Mouse (Mus musculus) R1 (cell line): ENCODE measurements around the gene Chrnb1.

Experiments
- DNase-seq: peaks from one replicate; pipeline ENCODE4 v3.0.0-alpha.2; 2018; ENCODE audit warnings: low read depth, low spot score

Chrnb1 gene

DNA sequence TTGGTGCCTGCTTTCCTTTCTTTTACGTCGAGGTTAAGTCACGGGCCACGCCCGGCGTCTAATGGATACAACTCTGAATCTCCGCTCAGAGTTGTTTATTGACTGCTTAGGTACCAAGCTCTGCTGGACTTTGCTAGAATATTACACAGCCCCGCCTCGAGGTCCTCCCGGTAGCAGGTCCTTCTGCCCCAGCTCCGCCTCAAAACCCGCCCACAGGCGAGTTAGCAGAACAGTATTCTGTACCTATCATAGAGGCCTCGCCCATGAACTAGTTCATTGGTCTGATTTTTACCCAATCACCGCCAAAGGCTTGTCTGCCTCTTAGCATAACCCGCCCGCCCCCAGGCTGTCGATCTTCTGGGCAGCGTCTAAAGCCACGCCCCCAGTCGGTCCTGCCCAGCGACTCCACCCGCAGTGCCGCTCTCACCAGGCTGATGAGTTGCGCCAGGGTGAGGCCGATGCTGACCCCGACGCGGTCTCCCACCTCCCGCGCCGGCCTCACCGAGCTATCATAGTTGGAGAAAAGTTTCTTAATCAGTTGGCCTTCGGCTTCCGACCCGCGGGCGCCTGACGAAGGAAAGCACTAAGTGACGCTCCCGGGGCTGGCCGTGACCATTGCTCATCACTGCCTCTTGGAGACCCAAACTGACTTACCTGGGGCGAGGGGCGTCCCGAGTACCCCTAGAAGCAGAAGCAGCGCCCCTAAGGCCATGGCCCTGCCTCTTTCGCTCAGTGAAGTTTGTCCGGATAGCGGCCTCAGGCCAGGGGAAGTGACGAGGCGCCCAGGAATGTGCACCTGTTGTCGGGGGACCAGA lies at the start of gene Chrnb1:
Chrnb1 (minus strand) TSS at position 776 of the 815 bp plus-strand sequence.
- peak; percentile 99 for DNase-seq

- peak; percentile 68 for DNase-seq
Observed at GRCm38 (mm10) chr11:69838714-69839104, 43.0 kb upstream of the Chrnb1 start.

DNA sequence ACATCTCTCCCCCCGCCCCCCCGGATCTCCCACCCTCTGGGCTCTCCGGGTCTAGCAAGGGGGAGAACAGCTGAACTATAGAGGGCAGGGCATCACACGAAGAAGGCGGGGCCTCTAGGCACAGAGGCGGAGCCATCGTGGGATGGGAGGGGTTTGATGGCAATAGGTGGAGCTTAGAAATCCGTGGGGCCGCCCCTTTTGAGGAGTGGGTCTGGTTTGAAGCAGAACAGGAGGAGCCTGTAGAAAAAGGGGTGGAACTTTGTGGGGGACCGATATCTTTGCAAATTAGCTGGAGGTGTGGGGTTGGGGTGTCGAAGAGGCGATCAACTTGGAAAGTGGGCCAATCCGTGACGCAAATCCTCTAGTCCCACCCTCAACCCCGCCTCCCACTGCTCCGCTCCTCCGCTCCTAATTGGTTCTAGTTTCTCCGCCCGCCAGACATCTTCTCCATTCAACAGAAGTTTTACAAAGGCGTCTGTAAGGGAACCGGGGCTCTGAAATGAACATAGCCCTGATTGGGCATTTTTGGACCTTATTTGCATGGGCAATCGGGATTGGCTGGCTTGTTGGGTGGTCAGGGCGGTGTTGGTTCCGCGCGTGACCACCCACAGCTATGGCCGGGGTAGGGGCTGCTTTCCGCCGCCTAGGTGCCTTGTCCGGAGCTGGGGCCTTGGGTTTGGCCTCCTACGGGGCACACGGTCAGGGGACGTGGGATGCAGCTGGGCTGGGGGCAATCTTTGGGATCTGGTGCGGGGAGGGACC lies 42.4 kb upstream of the Chrnb1 start, which contains the start of gene Tmem256:
Tmem256 (plus strand) TSS at position 563 of the 762 bp plus-strand sequence.
- peak; percentile 100 for DNase-seq

GRCm38 (mm10) chr11:69837604-69837951 lies 41.8 kb upstream of the Chrnb1 start, which contains the start of gene Nlgn2:
TSS of gene Nlgn2 (minus strand) at chr11:69837784.
- DNase-seq, result no peak

DNA sequence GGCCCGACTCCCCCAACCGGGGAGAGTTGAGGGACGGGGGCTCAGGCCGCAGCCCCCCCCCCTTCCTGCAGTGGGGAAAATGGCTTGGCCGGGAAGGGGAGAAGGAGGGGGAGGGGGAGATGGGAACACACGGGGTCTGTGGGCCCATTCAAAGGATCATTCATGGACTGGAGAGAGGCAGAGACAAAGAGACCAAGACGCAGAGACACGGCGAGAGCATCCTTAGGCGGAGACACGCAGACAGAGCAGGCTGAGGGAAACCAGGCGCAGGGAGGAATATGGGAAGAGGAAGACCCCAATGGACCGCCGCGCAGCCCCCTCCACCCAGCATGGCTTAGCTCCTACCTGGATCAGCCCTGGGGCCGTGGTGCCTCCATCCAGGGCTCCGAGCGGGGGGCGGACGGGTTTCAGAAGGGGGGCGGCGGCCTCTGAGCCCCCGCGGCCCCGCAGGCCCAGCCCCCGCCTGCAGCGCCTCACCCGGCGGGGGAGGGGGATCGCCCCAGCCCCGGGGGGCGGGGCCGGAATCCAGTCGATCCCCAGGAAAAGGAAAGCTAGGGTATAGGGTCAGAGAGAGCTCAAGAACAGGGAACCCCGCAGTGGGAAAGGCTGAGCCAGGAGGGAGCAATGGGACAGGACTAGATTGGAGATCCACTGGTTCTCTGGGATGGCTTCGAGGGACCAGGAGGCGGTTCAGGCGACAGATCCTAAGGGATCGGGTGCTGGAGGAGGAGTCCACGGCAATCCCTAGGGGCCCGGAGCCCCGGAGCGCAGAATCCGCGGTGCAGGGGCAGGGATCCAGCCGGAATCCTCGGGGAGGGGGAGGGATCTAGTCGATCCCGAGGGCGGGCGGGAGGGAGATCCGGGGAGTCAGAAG lies 41.2 kb upstream of the Chrnb1 start:
- peak; percentile 61 for DNase-seq

DNA sequence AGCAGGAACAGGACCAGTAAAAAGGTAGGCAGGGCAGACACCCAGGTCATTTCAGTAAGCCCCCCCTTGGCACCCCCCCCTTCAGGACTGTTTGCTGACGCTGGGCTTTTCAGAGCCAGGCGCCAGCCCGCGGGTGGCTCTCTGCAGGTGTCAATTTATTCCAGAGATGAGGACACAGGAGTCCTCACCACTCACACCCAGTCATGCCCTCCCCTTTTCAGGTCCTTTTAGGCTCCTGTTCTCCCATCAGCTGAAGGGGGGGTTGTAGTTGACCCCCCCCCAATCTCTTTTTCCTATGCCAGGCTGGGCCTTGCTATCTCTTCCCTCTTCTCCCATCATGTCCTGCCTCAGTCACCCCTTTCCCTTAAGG lies 40.2 kb upstream of the Chrnb1 start:
- no peak for DNase-seq

GRCm38 (mm10) chr11:69835326-69835965 lies 39.7 kb upstream of the Chrnb1 start:
- no peak for DNase-seq

- DNase-seq, result peak; percentile 39
Observed at GRCm38 (mm10) chr11:69834001-69834549, 38.3 kb upstream of the Chrnb1 start.

- peak; percentile 45 for DNase-seq
Observed at GRCm38 (mm10) chr11:69833554-69833953, 37.8 kb upstream of the Chrnb1 start.

GRCm38 (mm10) chr11:69828832-69829231 lies 33.1 kb upstream of the Chrnb1 start:
- peak; percentile 72 for DNase-seq

- no peak for DNase-seq
Observed at GRCm38 (mm10) chr11:69823456-69823855, 27.7 kb upstream of the Chrnb1 start.

DNA sequence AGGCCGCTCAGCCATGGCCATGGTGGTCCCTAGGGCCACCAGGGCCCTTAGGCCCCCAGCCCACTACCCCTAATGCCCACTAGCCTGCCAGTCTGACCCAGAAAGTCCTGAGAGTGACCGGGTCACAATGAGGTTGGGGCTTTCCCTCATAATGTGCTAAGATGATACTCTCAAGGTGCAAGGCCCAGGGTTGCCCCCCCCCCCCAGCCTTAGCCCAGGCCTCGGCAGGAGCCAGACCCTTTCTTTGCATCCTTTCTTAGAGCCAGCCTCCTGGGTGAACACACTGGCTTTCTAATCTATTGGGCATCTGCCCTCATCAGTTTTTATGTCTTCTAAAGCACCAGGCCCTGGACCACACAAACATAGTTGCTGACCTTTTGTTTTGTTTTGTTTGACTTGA lies 26.3 kb upstream of the Chrnb1 start, which contains the start of gene Spem1:
Spem1 (minus strand) TSS at position 101 of the 400 bp plus-strand sequence.
- no peak for DNase-seq

- DNase-seq, result no peak
Observed at GRCm38 (mm10) chr11:69818871-69819270, 23.1 kb upstream of the Chrnb1 start.

DNA sequence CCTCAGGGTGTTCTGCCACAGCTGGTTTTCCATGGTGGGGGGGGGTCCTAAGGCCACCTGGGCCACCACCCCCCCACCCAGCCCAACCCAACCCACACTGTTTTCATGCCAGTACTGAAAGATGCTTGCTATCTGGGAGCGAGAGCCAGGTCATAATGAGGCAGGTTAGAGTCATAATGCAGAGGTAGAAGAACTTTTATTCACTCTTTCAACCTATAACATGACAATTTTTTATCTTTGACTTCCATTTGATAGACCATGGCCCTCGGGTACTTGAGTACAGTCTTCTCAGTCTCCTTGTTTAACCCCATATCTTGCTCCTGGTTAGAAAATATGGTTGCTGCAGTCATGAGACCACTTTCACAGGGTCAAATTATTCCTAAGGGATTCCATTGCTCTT lies 22.6 kb upstream of the Chrnb1 start, which contains the start of gene Spem2:
Spem2 (minus strand) TSS at position 101 of the 400 bp plus-strand sequence.
- no peak for DNase-seq

- DNase-seq, result no peak
Observed at GRCm38 (mm10) chr11:69816520-69816919, 20.8 kb upstream of the Chrnb1 start.

DNA sequence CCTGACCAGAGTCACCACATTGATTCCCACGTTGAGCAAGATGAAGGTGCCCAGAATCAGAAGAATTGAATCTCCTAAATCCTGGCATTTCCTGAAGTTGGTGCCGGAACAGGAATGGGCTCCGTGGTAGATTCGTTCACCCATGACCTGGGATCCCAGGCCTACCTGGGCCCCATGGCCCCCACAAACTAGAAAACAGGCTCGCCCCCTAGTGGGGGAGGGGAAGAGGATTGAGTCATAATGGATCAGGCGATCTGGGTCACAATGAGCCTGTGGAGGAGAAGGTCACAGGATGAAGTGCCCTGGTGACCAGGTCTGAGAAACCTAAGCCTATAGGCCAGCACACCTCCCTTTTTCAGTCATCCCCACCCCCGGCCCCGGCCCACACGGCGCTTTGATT lies 19.4 kb upstream of the Chrnb1 start, which contains the start of gene Gm39566:
Gm39566 (minus strand) TSS at position 144 of the 400 bp plus-strand sequence.
- DNase-seq, result no peak

DNA sequence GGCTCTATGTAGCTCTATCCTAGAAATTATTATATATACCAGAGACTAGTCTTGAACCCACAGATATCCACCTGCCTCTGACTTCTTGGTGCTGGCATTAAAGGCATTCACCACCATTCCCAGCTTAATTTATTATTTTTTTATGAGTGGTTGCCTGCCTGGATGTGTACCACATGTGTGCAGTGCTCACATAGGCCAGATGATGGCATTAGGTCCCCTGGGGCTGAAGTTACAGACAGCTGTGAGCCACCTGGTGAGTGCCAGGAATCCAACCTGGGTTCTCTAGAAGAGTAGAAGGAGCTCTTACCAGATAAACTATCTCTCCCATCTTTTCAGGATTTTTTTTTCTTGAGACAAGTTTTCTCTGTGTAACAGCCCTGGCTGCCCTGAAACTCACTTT lies 14.5 kb upstream of the Chrnb1 start:
- no peak for DNase-seq

- DNase-seq, result no peak
Observed at GRCm38 (mm10) chr11:69807641-69808040, 11.9 kb upstream of the Chrnb1 start.

- peak; percentile 45 for DNase-seq
Observed at GRCm38 (mm10) chr11:69806378-69806777, 10.6 kb upstream of the Chrnb1 start.
